Mouse (Mus musculus) hindbrain, embryonic 15.5 days (tissue): ENCODE measurements around the gene C5ar1. TPM values are rescaled to one million over a fixed set of nuclear protein-coding genes. Genes with fewer than 3 reads are reported as not detected.

ENCODE experiments used
- ATAC-seq: fragments of 200-750 bp; cut with Nextera tagmentation; 2 replicates; pipeline ENCODE4 v1.8.0; 2017; ENCODE audit warnings: low read depth, moderate number of reproducible peaks, moderate TSS enrichment; ENCODE audit not compliant: low FRiP score
- H3K27ac ChIP-seq: fragments of 300-500 bp; sonication (generic); replicated peaks from 2 replicates; pipeline ENCODE4 v1.5.1; 2015; ENCODE audit warnings: mild to moderate bottlenecking, inconsistent platforms
- H3K27me3 ChIP-seq: fragments of 300-500 bp; sonication (generic); 2 replicates; pipeline ENCODE4 v1.6.1; 2015; ENCODE audit warnings: control low read depth, inconsistent platforms
- H3K36me3 ChIP-seq: fragments of 300-500 bp; sonication (generic); 2 replicates; pipeline ENCODE4 v1.6.1; 2015; ENCODE audit warnings: control low read depth, inconsistent platforms
- H3K4me1 ChIP-seq: fragments of 300-500 bp; sonication (generic); replicated peaks from 2 replicates; pipeline ENCODE4 v1.6.1; 2015; ENCODE audit warnings: control low read depth, inconsistent platforms
- H3K4me2 ChIP-seq: fragments of 300-500 bp; sonication (generic); 2 replicates; pipeline ENCODE4 v1.6.1; 2015; ENCODE audit warnings: moderate library complexity, mild to moderate bottlenecking, inconsistent platforms
- H3K4me3 ChIP-seq: fragments of 300-500 bp; sonication (generic); 2 replicates; pipeline ENCODE4 v1.5.1; 2015; ENCODE audit warnings: mild to moderate bottlenecking, inconsistent platforms
- H3K9ac ChIP-seq: fragments of 300-500 bp; sonication (generic); 2 replicates; pipeline ENCODE4 v1.6.1; 2015; ENCODE audit warnings: inconsistent platforms
- H3K9me3 ChIP-seq: fragments of 300-500 bp; sonication (generic); 2 replicates; pipeline ENCODE4 v1.6.1; 2016; ENCODE audit warnings: control low read depth, inconsistent platforms
- WGBS: fragments of 180-500 bp; shearing (Covaris S2); methylation state at CpG from one replicate; pipeline ENCODE4 v1.1.7; 2015; 5-methylcytosine and 5-hydroxymethylcytosine counted together
- polyA plus RNA-seq: library from polyadenylated mRNA; unstranded; fragments of >200 nt; fragmentation: Nextera tagmentation; extraction: Ambion mirVana; gene quantifications from 2 replicates; pipeline ENCODE4 v1.2.1, GENCODE M21; 2015

The C5ar1 gene
- polyA plus RNA-seq, 1 experiment from 2014 or later, result 2.2 TPM

DNA sequence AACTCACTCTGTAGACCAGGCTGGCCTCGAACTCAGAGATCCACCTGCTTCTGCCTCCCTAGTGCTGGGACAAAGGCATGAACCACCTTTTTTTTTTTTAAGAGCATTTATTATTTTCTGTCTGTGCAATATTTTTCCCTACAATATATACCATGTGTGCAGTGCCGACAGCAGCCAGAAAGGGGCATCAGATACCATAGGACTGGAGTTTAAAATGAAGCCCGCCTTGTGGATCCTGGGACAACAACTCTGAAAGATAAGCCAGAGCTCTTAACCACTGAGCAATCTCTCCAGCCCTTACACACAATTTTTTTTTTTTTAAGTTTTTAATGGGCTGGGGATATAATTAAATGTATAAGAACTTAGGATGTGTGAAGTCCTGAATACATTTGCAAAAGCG is 35.0 kb upstream of the C5ar1 start:
- no peak overlapping the region; the same call in 1 of the 2 replicates for H3K27ac ChIP-seq
- H3K27me3 ChIP-seq, result no peaks in the 10 kb centered on the region
- H3K9me3 ChIP-seq, result no peaks in the 10 kb centered on the region
- WGBS, result 32% methylated on average over 4 of the region's 4 CpGs
- ATAC-seq, result peak; percentile 28; the same call in 1 of the 2 replicates
- peaks cover 35% of the 10 kb centered on the region for H3K4me1 ChIP-seq
- H3K36me3 ChIP-seq, result no peaks in the 10 kb centered on the region
- peak overlapping the region; percentile 49 for H3K4me3 ChIP-seq
- peak overlapping the region; percentile 96 for H3K4me2 ChIP-seq
- no peak overlapping the region for H3K9ac ChIP-seq

DNA sequence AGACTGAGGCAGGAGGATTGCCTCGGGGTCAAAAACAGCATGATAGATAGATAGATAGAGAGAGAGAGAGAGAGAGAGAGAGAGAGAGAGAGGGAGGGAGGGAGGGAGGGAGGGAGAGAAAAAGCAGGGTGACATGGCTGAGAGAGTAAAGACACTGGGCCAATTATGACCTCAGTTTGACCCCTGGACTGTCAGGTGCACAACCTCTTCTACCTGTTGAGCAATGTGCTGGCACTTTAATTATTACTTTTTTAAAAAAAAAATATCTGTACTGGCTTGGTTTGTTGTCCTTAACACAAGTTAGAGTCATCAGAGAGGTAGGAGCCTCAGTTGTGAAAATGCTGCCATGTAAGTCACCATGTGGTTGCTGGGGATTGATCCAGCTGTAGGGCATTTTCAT is 28.5 kb upstream of the C5ar1 start:
- H3K9ac ChIP-seq, result no peak overlapping the region
- 81% methylated on average over 1 of the region's 1 CpGs for WGBS
- no peak for ATAC-seq
- H3K4me1 ChIP-seq, result peaks cover 12% of the 10 kb centered on the region
- no peak overlapping the region for H3K4me3 ChIP-seq
- peaks cover 9% of the 10 kb centered on the region for H3K36me3 ChIP-seq
- no peak overlapping the region for H3K27ac ChIP-seq
- no peak overlapping the region for H3K4me2 ChIP-seq
- no peaks in the 10 kb centered on the region for H3K27me3 ChIP-seq
- no peaks in the 10 kb centered on the region for H3K9me3 ChIP-seq

DNA sequence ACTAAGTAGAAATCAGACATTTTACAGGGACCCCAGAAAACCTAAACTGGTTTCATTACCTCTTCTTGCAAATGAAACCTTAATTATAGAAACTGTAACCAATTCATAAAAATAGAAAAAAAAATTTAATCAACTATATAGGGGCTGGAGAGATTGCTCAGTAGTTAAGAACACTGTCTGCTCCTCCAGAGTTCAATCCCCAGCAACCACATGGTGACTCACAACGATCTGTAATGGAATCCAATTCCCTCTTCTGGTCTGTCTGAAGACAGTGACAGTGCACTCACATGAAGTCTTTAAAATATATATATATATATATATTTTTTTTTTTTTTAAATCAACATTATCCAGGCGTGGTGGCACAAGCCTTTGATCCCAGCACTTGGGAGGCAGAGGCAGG is 27.7 kb upstream of the C5ar1 start:
- Histone ChIP-seq H3K36me3 (peaks cover 15% of the 10 kb centered on the region), H3K4me3 (peak overlapping the region; percentile 68), H3K27me3 (no peaks in the 10 kb centered on the region), H3K4me1 (peaks cover 12% of the 10 kb centered on the region), H3K9ac (peak overlapping the region; percentile 58), H3K4me2 (peak overlapping the region; percentile 55), H3K27ac (peak overlapping the region; percentile 95), H3K9me3 (no peaks in the 10 kb centered on the region)
- ATAC-seq, result no peak
- WGBS, result 92% methylated on average over 2 of the region's 2 CpGs

DNA sequence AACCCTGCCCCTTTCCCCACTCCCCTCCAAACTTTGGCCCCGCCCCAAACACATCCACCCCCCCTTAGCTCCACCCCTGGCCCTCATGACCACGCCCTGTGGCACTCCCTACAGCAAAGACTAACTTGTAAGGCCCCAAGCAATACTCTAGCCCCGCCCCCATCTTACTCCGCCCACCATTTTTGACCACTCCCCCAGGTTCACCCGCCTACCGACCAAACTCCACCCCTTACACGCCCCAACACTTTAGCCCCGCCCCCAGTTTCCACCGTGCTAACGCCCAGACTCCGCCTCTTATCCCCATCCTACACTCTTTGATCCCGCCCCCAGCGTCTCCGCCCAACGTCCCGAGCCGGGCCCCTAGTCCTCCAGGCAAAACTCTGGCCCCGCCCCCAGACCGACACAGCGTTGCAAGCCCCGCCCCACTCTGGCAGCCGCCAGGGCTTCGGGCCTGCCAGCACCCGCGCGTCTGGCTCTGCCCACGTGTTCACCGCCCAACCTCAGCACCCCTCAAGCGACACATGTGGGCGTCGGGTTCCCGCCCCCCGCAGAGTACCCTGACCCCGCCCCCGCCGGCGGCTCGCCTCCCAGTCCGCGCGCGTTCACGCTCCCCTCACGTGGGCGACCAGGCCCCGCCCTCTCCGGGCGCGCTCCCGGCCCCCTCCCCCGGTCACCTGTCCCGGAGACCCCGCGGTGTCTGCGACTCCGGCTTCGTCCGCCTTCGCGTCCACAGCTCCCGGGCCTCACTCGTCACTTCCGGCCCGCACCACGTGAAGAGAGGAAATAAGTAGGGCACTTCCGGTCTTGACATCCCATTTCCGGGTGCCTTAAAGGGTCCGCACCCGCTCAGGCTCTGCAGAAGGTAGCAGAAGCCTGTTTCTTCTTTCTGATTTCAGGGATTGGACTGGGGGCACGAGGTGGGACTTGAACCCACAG is 27.0 kb upstream of the C5ar1 start, which contains the start of gene Ccdc9:
Gene Ccdc9, minus strand, starts transcription at position 770 of the 936 bp plus-strand sequence.
- peak; percentile 95 for ATAC-seq
- Histone ChIP-seq H3K4me1 (peaks cover 12% of the 10 kb centered on the region), H3K9me3 (no peaks in the 10 kb centered on the region), H3K9ac (peak within 1 kb of the TSS; percentile 58), H3K4me2 (peak within 1 kb of the TSS; percentile 55), H3K27me3 (no peaks in the 10 kb centered on the region), H3K27ac (peak within 1 kb of the TSS; percentile 95), H3K36me3 (peaks cover 22% of the 10 kb centered on the region), H3K4me3 (peak within 1 kb of the TSS; percentile 68)
- WGBS, result 1% methylated on average over 70 of the region's 70 CpGs

GRCm38 (mm10) chr7:16285450-16286025 is 26.2 kb upstream of the C5ar1 start:
- Histone ChIP-seq H3K27me3 (no peaks in the 10 kb centered on the region), H3K4me3 (peak overlapping the region; percentile 68), H3K9me3 (no peaks in the 10 kb centered on the region), H3K36me3 (peaks cover 30% of the 10 kb centered on the region), H3K27ac (peak overlapping the region; percentile 95), H3K9ac (no peak overlapping the region), H3K4me1 (peaks cover 12% of the 10 kb centered on the region), H3K4me2 (peak overlapping the region; percentile 55)
- WGBS, result 6% methylated on average over 14 of the region's 14 CpGs
- peak; percentile 49 for ATAC-seq

DNA sequence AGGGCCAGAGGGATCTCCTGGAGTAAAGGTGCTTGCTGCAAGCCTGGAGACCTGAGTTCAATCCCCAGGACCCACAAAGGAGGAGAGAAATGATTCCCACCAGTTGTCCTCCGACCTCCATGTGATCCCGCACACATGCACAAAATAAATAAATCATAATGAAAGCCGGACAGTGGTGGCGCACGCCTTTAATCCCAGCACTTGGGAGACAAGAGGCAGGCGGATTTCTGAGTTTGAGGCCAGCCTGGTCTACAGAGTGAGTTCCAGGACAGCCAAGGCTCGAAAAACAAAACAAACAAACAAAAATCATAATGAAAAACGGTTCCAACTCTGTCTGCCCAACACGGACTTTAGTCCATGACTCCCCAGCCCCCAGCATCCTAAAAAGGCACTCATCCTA is 25.6 kb upstream of the C5ar1 start:
- H3K9me3 ChIP-seq, result no peaks in the 10 kb centered on the region
- H3K9ac ChIP-seq, result no peak overlapping the region
- H3K4me3 ChIP-seq, result peak overlapping the region; percentile 68; the same call in 1 of the 2 replicates
- 69% methylated on average over 9 of the region's 9 CpGs for WGBS
- peak overlapping the region; percentile 55 for H3K4me2 ChIP-seq
- H3K4me1 ChIP-seq, result peaks cover 12% of the 10 kb centered on the region
- no peaks in the 10 kb centered on the region for H3K27me3 ChIP-seq
- no peak for ATAC-seq
- H3K36me3 ChIP-seq, result peaks cover 32% of the 10 kb centered on the region
- peak overlapping the region; percentile 95; the same call in 1 of the 2 replicates for H3K27ac ChIP-seq

DNA sequence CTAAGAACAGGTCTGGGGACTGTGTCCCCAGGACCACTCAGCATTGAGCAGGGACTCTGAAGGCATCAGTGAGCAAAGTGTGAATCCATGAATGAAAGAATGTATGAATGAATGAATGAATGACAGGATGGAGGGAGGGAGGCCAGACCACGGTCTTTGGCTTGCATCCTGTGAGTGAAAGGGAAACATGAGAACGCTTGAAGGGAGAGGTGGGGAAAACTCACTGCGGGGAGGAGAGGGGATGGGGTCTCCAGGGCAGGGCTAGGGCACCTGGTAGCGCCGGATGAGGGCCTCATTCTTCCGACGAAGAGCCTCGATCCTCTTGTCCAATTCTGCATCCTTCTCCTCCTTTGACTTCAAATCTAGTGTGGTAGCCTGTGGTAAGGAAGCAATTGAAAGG is 24.7 kb upstream of the C5ar1 start:
- no peaks in the 10 kb centered on the region for H3K9me3 ChIP-seq
- peaks cover 12% of the 10 kb centered on the region for H3K4me1 ChIP-seq
- H3K9ac ChIP-seq, result no peak overlapping the region
- H3K4me2 ChIP-seq, result no peak overlapping the region
- no peak overlapping the region for H3K4me3 ChIP-seq
- 91% methylated on average over 8 of the region's 8 CpGs for WGBS
- no peak for ATAC-seq
- H3K27me3 ChIP-seq, result no peaks in the 10 kb centered on the region
- peaks cover 32% of the 10 kb centered on the region for H3K36me3 ChIP-seq
- no peak overlapping the region for H3K27ac ChIP-seq

- Histone ChIP-seq H3K4me3 (no peak overlapping the region), H3K4me2 (no peak overlapping the region), H3K36me3 (peaks cover 39% of the 10 kb centered on the region), H3K9me3 (no peaks in the 10 kb centered on the region), H3K4me1 (peaks cover 12% of the 10 kb centered on the region), H3K9ac (no peak overlapping the region), H3K27me3 (no peaks in the 10 kb centered on the region), H3K27ac (no peak overlapping the region)
- 89% methylated on average over 13 of the region's 13 CpGs for WGBS
- no peak for ATAC-seq
Observed at GRCm38 (mm10) chr7:16282334-16282733, 23.0 kb upstream of the C5ar1 start.

DNA sequence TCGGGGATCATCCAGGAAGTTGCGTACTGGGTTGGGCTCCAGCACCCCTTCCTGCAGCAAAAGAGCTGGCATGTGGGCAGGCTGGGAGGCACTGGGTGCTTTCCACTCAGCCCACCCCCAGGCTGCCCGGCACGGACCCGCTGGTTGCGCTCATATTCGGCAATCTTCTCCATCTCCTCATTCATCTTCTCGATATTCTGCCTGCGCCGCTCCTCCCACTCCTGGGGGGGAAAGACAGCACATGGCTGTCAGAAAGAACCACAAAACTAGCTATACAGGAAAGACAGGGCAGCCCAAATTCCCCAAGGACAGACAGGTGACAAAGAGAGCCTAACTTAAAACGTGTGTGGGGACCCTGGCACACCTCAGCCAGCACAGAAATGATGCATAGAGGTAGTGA is 21.4 kb upstream of the C5ar1 start:
- Histone ChIP-seq H3K36me3 (peaks cover 47% of the 10 kb centered on the region), H3K4me1 (peaks cover 9% of the 10 kb centered on the region)
- ATAC-seq, result no peak

DNA sequence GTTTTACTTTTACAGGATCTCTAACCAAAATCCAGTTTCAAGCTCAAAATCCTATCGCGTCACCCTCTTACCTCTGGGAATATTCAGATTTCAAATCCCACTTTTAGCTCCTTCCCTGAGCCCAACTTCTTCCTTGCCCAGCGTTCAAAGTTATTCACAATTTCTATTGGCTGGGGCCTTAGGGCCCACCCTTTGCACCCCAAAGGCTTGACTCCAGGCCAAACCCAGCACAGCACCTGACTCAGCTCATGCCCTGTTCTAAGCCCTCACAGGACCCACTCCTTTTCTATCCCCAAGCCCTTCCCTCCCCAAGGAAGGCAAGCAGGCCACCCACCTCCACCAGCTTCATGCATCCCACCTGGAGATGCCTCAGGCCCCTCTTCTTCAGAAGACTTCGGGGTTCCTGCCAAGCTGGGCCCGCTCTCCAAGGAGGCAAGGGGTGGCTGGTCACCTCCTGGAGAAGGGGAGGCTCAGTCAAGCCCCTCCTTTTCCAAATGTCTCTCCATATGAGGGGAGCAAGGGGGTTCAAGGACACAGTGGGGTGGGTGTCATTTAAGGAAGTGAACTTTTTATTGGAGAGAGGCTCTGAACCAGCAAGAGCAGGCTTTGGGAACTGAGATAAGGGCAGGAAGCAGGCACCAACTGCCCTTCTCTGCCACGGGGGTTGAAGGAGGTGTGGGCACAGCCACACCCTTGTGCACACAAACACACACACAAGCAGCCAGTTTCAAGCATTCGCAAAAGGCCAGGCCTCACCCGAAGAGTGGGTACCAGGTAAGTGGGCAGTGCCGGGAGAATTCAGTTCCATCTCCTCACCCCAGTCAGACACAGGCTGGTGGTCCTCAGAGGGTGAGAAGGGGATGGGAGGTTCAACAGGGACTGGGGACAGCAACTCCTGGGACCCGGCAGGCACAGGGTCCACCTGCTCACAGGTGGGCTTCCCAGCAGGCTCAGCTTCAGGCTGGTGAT is 15.9 kb upstream of the C5ar1 start:
- peaks cover 19% of the 10 kb centered on the region for H3K36me3 ChIP-seq
- no peak overlapping the region for H3K9ac ChIP-seq
- WGBS, result 88% methylated on average over 10 of the region's 10 CpGs
- no peaks in the 10 kb centered on the region for H3K27me3 ChIP-seq
- no peaks in the 10 kb centered on the region for H3K9me3 ChIP-seq
- no peak for ATAC-seq
- H3K4me2 ChIP-seq, result no peak overlapping the region
- peaks cover 34% of the 10 kb centered on the region for H3K4me1 ChIP-seq
- H3K27ac ChIP-seq, result no peak overlapping the region
- H3K4me3 ChIP-seq, result no peak overlapping the region

More for the DNA sequence above, 21.4 kb upstream of the C5ar1 start:
- no peak overlapping the region for H3K4me3 ChIP-seq
- H3K9ac ChIP-seq, result no peak overlapping the region
- no peaks in the 10 kb centered on the region for H3K27me3 ChIP-seq
- H3K27ac ChIP-seq, result no peak overlapping the region
- H3K9me3 ChIP-seq, result no peaks in the 10 kb centered on the region
- 91% methylated on average over 11 of the region's 11 CpGs for WGBS
- H3K4me2 ChIP-seq, result no peak overlapping the region

DNA sequence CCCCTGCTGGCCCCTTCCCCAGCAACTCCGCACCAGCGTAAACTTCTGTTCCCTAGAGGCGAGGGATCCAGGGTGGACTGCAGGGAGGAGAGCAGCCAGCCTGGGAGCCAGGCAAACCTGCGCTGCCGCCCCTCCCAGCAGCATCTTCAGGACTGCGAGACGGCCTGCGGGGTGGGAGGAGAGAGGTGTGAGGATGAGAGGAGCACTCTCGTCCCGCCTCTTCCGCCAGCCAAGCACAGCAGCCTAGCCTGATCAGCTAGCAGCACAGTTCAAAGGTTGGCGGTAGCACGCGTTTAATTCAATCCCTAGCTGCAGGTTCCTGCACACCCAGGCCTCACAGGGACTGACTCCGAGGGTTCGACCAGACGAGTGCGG is 14.4 kb upstream of the C5ar1 start:
- Histone ChIP-seq H3K36me3 (peaks cover 19% of the 10 kb centered on the region), H3K27ac (peak overlapping the region; percentile 96), H3K4me2 (peak overlapping the region; percentile 84), H3K9ac (peak overlapping the region; percentile 81), H3K27me3 (no peaks in the 10 kb centered on the region), H3K4me3 (peak overlapping the region; percentile 83), H3K4me1 (peaks cover 37% of the 10 kb centered on the region), H3K9me3 (no peaks in the 10 kb centered on the region)
- WGBS, result under 1% methylated on average over 17 of the region's 18 CpGs
- peak; percentile 69 for ATAC-seq
